Mouse (Mus musculus): ENCODE measurements around the gene Hhex. TPM values are rescaled to one million over a fixed set of nuclear protein-coding genes. Genes with fewer than 3 reads are reported as not detected.

Gene Hhex
- polyA plus RNA-seq, 1 experiment from 2014 or later, result 9.1 TPM

DNA sequence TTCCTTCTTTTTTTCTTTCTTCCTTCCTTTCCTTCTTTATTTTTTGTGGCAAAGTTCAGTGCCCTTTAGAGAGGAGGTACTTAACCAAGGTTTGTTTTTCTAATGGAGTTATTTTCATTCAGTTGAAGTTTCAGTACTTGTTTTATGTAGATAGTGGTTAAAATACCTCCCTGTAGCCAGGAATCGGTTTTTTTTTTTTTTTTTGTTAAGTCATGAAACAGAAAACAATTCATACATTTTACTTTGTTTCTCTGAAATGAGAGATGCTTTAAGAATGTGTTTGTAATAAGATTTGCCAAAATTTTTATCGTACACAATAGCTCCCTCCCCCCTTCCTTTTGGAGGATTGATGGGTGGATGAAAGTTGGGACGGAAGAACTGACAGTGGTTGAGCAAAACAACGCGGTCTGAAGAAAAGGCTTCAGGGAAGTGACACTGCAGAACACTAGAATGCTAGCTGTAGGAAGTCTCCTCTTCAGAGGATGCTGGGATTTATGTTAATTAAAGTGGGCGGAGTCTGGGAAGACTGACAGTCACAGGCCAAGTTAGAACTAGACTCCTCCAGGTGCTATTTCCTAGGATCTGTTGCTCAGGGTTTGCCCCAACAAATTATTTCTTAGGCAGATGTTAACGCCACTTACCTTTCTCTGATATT, 54.1 kb downstream of the Hhex start:
- ATAC-seq (ENCODE audit: insufficient number of reproducible peaks, insufficient read depth, low FRiP score, low TSS enrichment, low read depth), result no peak
- no peaks in the 10 kb centered on the region for H3K27me3 ChIP-seq
- WGBS, result 63% methylated on average over 7 of the region's 7 CpGs
- no peak overlapping the region for H3K4me3 ChIP-seq
- H3K9ac ChIP-seq, result no peak overlapping the region
- no peaks in the 10 kb centered on the region for H3K36me3 ChIP-seq
- no peak overlapping the region for H3K4me2 ChIP-seq
- no peaks in the 10 kb centered on the region for H3K4me1 ChIP-seq
- no peaks in the 10 kb centered on the region for H3K9me3 ChIP-seq
- no peak overlapping the region for H3K27ac ChIP-seq

Other genes starting within 250 kb of the Hhex start
- gene March5, start 227.3 kb upstream of the Hhex start, polyA plus RNA-seq (2015; fragmentation: Nextera tagmentation; extraction: Ambion mirVana), result 104 and 111 TPM in 2 replicates
- 1.4 and 1.7 TPM in 2 replicates for gene Cpeb3, start 226.2 kb upstream of the Hhex start, polyA plus RNA-seq (2015; fragmentation: Nextera tagmentation; extraction: Ambion mirVana)
- 31.9 and 32.8 TPM in 2 replicates for gene Ide, start 97.0 kb upstream of the Hhex start, polyA plus RNA-seq (2015; fragmentation: Nextera tagmentation; extraction: Ambion mirVana)
- gene Kif11, start 58.4 kb upstream of the Hhex start, polyA plus RNA-seq (2015; fragmentation: Nextera tagmentation; extraction: Ambion mirVana), result 61.9 and 62.6 TPM in 2 replicates
- 4.3 and 6.0 TPM in 2 replicates for gene Exoc6, start 115.6 kb downstream of the Hhex start, polyA plus RNA-seq (2015; fragmentation: Nextera tagmentation; extraction: Ambion mirVana)